ENCODE assay signal across 8 mouse cellular contexts in genomic region chr13:97435865-97436718, GRCm38 (mm10).
DNase-seq lines count a peak whose midpoint lies in the region; ATAC-seq lines count a peak whose summit lies in the region.

No protein-coding gene starts in this region.

- H3K9me3 ChIP-seq in embryonic facial prominence, embryonic 13.5 days = no peaks in the 10 kb centered on the region
- no peaks in the 10 kb centered on the region for H3K9me3 ChIP-seq in heart, embryonic 11.5 days (replicated peaks; ENCODE audit: control insufficient read depth, low read length)
- no peaks in the 10 kb centered on the region for H3K9me3 ChIP-seq in neural tube, embryonic 12.5 days

- 5% methylated on average over 24 of the region's 24 CpGs for WGBS in embryonic facial prominence, embryonic 13.5 days
- WGBS in heart, embryonic 11.5 days (ENCODE audit: insufficient replicate concordance) = 4% methylated on average over 24 of the region's 24 CpGs
- 3% methylated on average over 24 of the region's 24 CpGs for WGBS in neural tube, embryonic 12.5 days

- no peaks in the 10 kb centered on the region for H3K36me3 ChIP-seq in embryonic facial prominence, embryonic 13.5 days
- H3K36me3 ChIP-seq in heart, embryonic 11.5 days (ENCODE audit: control insufficient read depth, insufficient read depth, low read length) = no peaks in the 10 kb centered on the region
- no peaks in the 10 kb centered on the region for H3K36me3 ChIP-seq in neural tube, embryonic 12.5 days

- ATAC-seq in embryonic facial prominence, embryonic 13.5 days (ENCODE audit: insufficient number of reproducible peaks, insufficient read depth, low FRiP score, low TSS enrichment, low read depth) = 0 out of 2 replicates have a peak, but pooled peaks have one; percentile 58
- 0 out of 2 replicates have a peak, but pooled peaks have one; percentile 7 for ATAC-seq in heart, embryonic 11.5 days (replicated peaks; ENCODE audit: insufficient number of reproducible peaks, low FRiP score, low TSS enrichment)
- peak; percentile 60 for ATAC-seq in neural tube, embryonic 12.5 days (ENCODE audit: low FRiP score, low read depth)

- peak; percentile 23 to 35 for DNase-seq in B cell, adult 2 months
- DNase-seq in Muller cell, postnatal 12 days (ENCODE audit: inconsistent ontology term) = peak; percentile 79
- peak; percentile 9 to 25 for DNase-seq in kidney, adult 8-10 months
- peak; percentile 22 to 27 for DNase-seq in lung, adult 18-20 months
- DNase-seq in thymus, postnatal 36 days = peak; percentile 68 to 74

- peaks cover 49% of the 10 kb centered on the region for H3K4me1 ChIP-seq in embryonic facial prominence, embryonic 13.5 days
- peaks cover 53% of the 10 kb centered on the region for H3K4me1 ChIP-seq in heart, embryonic 11.5 days (ENCODE audit: control insufficient read depth, insufficient read depth, low read length)
- peaks cover 61% of the 10 kb centered on the region for H3K4me1 ChIP-seq in neural tube, embryonic 12.5 days

- 0 out of 2 replicates have a peak, but pooled peaks cover 5% of the 10 kb centered on the region for H3K27me3 ChIP-seq in embryonic facial prominence, embryonic 13.5 days
- H3K27me3 ChIP-seq in heart, embryonic 11.5 days (ENCODE audit: control insufficient read depth, insufficient read depth, low read length) = no peaks in the 10 kb centered on the region
- H3K27me3 ChIP-seq in neural tube, embryonic 12.5 days (replicated peaks) = no peaks in the 10 kb centered on the region

- H3K27ac ChIP-seq in embryonic facial prominence, embryonic 13.5 days = peak overlapping the region; percentile 66
- H3K27ac ChIP-seq in heart, embryonic 11.5 days (ENCODE audit: low read depth, low read length) = peak overlapping the region; percentile 84
- peak overlapping the region; percentile 60 for H3K27ac ChIP-seq in neural tube, embryonic 12.5 days

- peak overlapping the region; percentile 42 for H3K4me3 ChIP-seq in embryonic facial prominence, embryonic 13.5 days
- peak overlapping the region; percentile 46 for H3K4me3 ChIP-seq in heart, embryonic 11.5 days (ENCODE audit: low read depth, low read length)
- peak overlapping the region; percentile 22 for H3K4me3 ChIP-seq in neural tube, embryonic 12.5 days

- peak overlapping the region; percentile 84 for H3K4me2 ChIP-seq in embryonic facial prominence, embryonic 13.5 days
- peak overlapping the region; percentile 87 for H3K4me2 ChIP-seq in heart, embryonic 11.5 days
- H3K4me2 ChIP-seq in neural tube, embryonic 12.5 days (replicated peaks) = peak overlapping the region; percentile 65

- H3K9ac ChIP-seq in embryonic facial prominence, embryonic 13.5 days = peak overlapping the region; percentile 72
- H3K9ac ChIP-seq in heart, embryonic 11.5 days (ENCODE audit: low read depth, low read length) = peak overlapping the region; percentile 74
- H3K9ac ChIP-seq in neural tube, embryonic 12.5 days = peak overlapping the region; percentile 44

Comparison
In these comparisons a context has a peak if more than half of its experiments do, and no peak if none do; other contexts are left out.
1. Peak in every context shown above with its lines: DNase-seq, ATAC-seq, H3K4me3 ChIP-seq and H3K27ac ChIP-seq.
2. DNase-seq: peak in every context shown above with its lines; median percentile 79 in Muller cell, postnatal 12 days; 71 in thymus, postnatal 36 days; 29 in B cell, adult 2 months; 24 in lung, adult 18-20 months; 17 in kidney, adult 8-10 months.
3. ATAC-seq: peak in every context shown above with its lines; median percentile 60 in neural tube, embryonic 12.5 days; 58 in embryonic facial prominence, embryonic 13.5 days; 7 in heart, embryonic 11.5 days.